Mouse (Mus musculus) megakaryocyte, embryonic 14.5 days (primary cell): ENCODE results near the gene Gm9602. TPM values are rescaled to one million over a fixed set of nuclear protein-coding genes. Genes with fewer than 3 reads are reported as not detected.
"Not testable (repeated sequence)": the region's sequence is repeated elsewhere in the genome, so short reads cannot be mapped to it uniquely, and the experiment has no call there.

Experiments used
- H3K27me3 ChIP-seq: replicated peaks from 2 replicates; pipeline ENCODE3; 2012; ENCODE audit warnings: inconsistent platforms
- H3K36me3 ChIP-seq: replicated peaks from 2 replicates; pipeline ENCODE3; 2012; ENCODE audit warnings: low read length, inconsistent platforms, mixed read lengths
- H3K4me1 ChIP-seq: 2 replicates; pipeline ENCODE4 v1.6.1; 2012; ENCODE audit warnings: inconsistent platforms
- H3K4me3 ChIP-seq: replicated peaks from 2 replicates; pipeline ENCODE3; 2012; ENCODE audit warnings: moderate library complexity, mild to moderate bottlenecking, inconsistent platforms
- H3K9me3 ChIP-seq: 2 replicates; pipeline ENCODE4 v1.6.1; 2012; ENCODE audit warnings: inconsistent platforms
- polyA plus RNA-seq: library from polyadenylated mRNA; stranded (reverse); fragments of >175 nt; gene quantifications from 2 replicates; pipeline ENCODE4 v1.2.3, GENCODE M21; 2012; ENCODE audit warnings: low replicate concordance; ENCODE audit not compliant: insufficient read depth

Gm9602 gene
- polyA plus RNA-seq: not detected in 2 replicates

DNA sequence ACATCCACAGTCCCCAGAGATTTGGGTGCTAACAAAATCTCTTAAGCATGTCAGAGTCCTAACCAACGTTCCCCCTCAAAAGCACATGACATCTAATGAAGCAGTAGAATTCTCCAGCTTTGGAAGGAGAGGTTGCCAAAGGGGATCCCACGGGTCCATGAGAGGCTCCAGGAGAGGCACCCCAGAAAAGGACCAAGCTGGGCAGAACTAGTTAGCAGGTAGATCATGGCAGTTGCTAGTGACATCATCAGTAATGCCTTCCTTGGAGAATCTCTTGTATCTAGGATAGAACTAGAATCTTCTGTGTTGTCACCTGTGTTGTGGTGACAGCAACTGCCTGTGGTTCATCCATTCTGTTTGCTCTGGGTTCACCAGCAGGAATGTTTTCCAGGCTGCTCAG, at the start of gene Gm9602:
Gene Gm9602, plus strand, starts transcription at position 301 of the 400 bp plus-strand sequence.
- H3K4me1 ChIP-seq, H3K36me3 ChIP-seq, H3K9me3 ChIP-seq, H3K4me3 ChIP-seq, H3K27me3 ChIP-seq: not testable (repeated sequence)

DNA sequence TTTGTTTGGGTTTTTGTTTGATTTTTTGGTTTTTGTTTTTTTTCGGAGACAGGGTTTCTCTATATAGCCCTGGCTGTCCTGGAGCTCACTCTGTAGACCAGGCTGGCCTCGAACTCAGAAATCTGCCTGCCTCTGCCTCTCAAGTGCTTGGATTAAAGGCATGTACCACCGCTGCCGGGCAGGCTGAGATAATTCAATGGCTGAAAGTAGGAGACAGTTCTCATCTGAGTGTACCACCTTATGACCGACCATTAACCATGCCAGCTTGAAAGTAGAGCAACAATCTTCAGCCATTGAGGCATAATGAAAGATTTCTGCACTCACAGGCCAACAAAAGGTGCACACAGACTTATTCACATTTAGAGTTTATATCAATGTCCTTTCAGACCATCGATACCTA, 30.3 kb downstream of the Gm9602 start:
- H3K4me3 ChIP-seq, H3K4me1 ChIP-seq, H3K9me3 ChIP-seq, H3K27me3 ChIP-seq, H3K36me3 ChIP-seq: not testable (repeated sequence)

DNA sequence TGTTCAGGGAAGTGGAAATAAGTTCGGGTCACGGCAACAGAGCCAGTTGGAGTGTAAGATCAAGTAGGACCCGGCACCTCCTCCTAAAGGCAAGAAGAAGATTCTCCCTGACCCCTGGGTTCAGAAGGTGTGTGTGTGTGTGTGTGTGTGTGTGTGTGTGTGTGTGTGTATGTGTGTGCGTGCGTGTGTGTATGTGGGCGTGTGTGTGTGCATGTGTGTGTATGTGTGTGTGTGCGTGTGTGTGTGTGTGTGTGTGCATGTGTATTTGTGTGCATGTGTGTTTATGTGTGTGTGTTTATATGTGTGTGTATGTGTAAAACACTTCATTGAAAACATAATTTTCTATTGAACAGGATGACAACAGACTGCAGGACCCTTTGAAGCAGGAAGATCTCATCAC, 45.8 kb downstream of the Gm9602 start:
- not testable (repeated sequence) for H3K9me3 ChIP-seq, H3K36me3 ChIP-seq, H3K4me1 ChIP-seq, H3K27me3 ChIP-seq, H3K4me3 ChIP-seq

Other genes with a start within 250 kb of the Gm9602 start
- not detected in 2 replicates for gene Gm3047, start 220.9 kb upstream of the Gm9602 start, polyA plus RNA-seq
- gene Gm8159, start 144.0 kb upstream of the Gm9602 start, polyA plus RNA-seq: not detected in 2 replicates
- gene Gm3239, start 112.1 kb upstream of the Gm9602 start, polyA plus RNA-seq: not detected in 2 replicates
- not detected in 2 replicates for gene Gm7876, start 67.1 kb upstream of the Gm9602 start, polyA plus RNA-seq
- gene Gm3252, start 49.6 kb upstream of the Gm9602 start, polyA plus RNA-seq: not detected in 2 replicates
- 0.08 TPM in 1 of 2 replicates, not detected in the other for gene Gm3269, start 61.8 kb downstream of the Gm9602 start, polyA plus RNA-seq
- not detected in 2 replicates for gene Gm3264, start 79.2 kb downstream of the Gm9602 start, polyA plus RNA-seq
- not detected in 2 replicates for gene Gm3278, start 116.1 kb downstream of the Gm9602 start, polyA plus RNA-seq
- gene Gm8297, start 207.6 kb downstream of the Gm9602 start, polyA plus RNA-seq: not detected in 2 replicates
- gene Gm3298, start 239.6 kb downstream of the Gm9602 start, polyA plus RNA-seq: not detected in 2 replicates